Mouse (Mus musculus): ENCODE measurements around the gene Snapc3. TPM values are rescaled to one million over a fixed set of nuclear protein-coding genes. Genes with fewer than 3 reads are reported as not detected.

Gene Snapc3
- polyA plus RNA-seq, 1 experiment from 2014 or later = 75.2 TPM

DNA sequence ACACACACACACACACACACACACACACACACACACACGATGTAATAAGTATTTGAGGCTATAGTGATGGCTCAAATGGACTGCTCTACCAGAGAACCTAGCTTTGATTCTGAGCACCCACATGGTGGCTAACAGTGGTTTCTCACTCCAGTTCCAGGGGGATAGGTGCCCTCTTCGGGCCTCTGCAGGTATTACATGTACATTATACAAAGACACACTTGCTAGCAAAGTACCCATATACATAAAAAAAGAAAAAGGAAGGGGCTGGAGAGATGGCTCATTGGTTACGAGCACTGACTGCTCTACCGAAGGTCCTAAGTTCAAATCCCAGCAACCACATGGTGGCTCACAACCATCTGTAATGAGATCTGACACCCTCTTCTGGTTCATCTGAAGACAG is 11.3 kb downstream of the Snapc3 start:
- Histone ChIP-seq H3K9ac (ENCODE audit: low read length) (no peak overlapping the region), H3K36me3 (ENCODE audit: control insufficient read depth, insufficient read depth, low read length) (peaks cover 22% of the 10 kb centered on the region), H3K4me1 (ENCODE audit: control insufficient read depth, insufficient read depth, low read length) (no peaks in the 10 kb centered on the region), H3K4me2 (no peak overlapping the region), H3K27ac (ENCODE audit: low read depth, low read length) (no peak overlapping the region), H3K4me3 (ENCODE audit: low read depth, low read length) (no peak overlapping the region), H3K27me3 (ENCODE audit: control insufficient read depth, insufficient read depth, low read length) (no peaks in the 10 kb centered on the region), H3K9me3 (ENCODE audit: control insufficient read depth, low read length) (no peaks in the 10 kb centered on the region)
- peak; percentile 81 for DNase-seq (ENCODE audit: low spot score, missing footprints)
- no peak for ATAC-seq (ENCODE audit: low FRiP score)
- 93% methylated on average over 4 of the region's 4 CpGs for WGBS

DNA sequence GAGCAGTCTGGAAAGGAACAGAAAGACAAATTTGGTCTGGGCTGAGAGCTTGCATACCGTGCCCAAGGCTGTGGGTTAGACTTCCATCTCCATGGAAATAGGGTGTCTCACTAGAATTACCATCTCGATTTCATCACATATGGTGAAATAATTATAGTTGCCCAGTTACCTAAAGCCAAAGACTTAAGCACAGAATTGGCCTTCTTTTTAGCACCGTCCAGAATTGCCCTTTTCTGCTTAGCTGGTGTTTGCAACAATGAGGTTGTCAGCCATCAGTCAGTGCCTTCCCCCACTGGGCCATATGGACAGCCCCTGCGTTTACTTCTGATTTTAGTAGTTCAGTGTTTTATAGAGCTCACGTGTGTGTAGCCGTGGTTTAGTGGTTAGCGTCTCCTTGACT is 14.4 kb downstream of the Snapc3 start:
- Histone ChIP-seq H3K27me3 (ENCODE audit: control insufficient read depth, insufficient read depth, low read length) (no peaks in the 10 kb centered on the region), H3K27ac (ENCODE audit: low read depth, low read length) (no peak overlapping the region), H3K4me1 (ENCODE audit: control insufficient read depth, insufficient read depth, low read length) (no peaks in the 10 kb centered on the region), H3K36me3 (ENCODE audit: control insufficient read depth, insufficient read depth, low read length) (peaks cover 29% of the 10 kb centered on the region), H3K9me3 (ENCODE audit: control insufficient read depth, low read length) (no peaks in the 10 kb centered on the region), H3K4me3 (ENCODE audit: low read depth, low read length) (no peak overlapping the region), H3K9ac (ENCODE audit: low read length) (no peak overlapping the region), H3K4me2 (no peak overlapping the region)
- DNase-seq (ENCODE audit: low spot score, missing footprints) (no peak), ATAC-seq (ENCODE audit: low FRiP score) (no peak)
- 93% methylated on average over 7 of the region's 7 CpGs for WGBS

DNA sequence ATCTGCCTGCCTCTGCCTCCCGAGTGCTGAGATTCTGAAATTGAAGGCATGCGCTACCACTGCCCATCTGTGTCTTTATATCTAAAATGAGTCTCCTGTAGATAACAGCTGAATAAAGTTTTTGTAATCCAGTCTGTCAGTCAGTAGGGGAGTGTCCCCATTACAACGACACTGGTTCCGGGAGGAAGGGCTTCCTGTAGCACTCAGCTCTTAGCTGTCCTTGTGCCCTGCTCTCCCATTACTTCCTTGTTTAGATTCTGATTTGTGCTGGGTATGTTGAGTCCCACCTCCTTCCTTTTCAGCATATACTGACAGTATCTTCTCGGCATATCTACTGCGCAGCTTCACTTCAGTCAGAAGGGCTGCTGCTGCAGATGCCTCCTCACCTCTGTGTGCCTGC is 15.4 kb downstream of the Snapc3 start:
- 95% methylated on average over 6 of the region's 6 CpGs for WGBS
- H3K36me3 ChIP-seq (ENCODE audit: control insufficient read depth, insufficient read depth, low read length) = peaks cover 33% of the 10 kb centered on the region
- H3K4me2 ChIP-seq = no peak overlapping the region

DNA sequence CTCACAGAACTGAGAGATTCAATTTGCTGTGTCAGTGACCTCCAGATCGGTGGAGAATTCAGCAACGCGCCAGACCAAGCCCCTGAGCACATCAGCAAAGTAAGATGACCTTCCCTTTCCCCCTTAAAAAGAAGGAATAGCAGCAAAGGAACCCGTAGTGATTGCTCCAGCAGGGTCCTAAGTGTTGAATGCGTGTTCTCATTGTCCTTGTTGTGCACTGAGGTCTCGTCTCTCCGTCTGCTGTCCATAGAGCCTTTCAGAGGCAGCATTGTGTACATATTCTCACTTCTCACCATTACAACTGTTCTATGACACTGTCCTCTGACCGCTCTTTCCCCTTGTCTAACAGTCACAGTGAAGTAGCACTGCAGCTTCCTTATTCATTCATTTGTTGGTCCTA is 18.9 kb downstream of the Snapc3 start:
- DNase-seq (ENCODE audit: low spot score, missing footprints) = no peak
- Histone ChIP-seq H3K4me1 (ENCODE audit: control insufficient read depth, insufficient read depth, low read length) (no peaks in the 10 kb centered on the region), H3K4me3 (ENCODE audit: low read depth, low read length) (no peak overlapping the region), H3K36me3 (ENCODE audit: control insufficient read depth, insufficient read depth, low read length) (peaks cover 29% of the 10 kb centered on the region), H3K9me3 (ENCODE audit: control insufficient read depth, low read length) (no peaks in the 10 kb centered on the region), H3K27ac (ENCODE audit: low read depth, low read length) (no peak overlapping the region), H3K4me2 (no peak overlapping the region), H3K27me3 (ENCODE audit: control insufficient read depth, insufficient read depth, low read length) (no peaks in the 10 kb centered on the region), H3K9ac (ENCODE audit: low read length) (no peak overlapping the region)
- ATAC-seq (ENCODE audit: low FRiP score) = no peak
- 93% methylated on average over 8 of the region's 8 CpGs for WGBS

More for the DNA sequence above, 15.4 kb downstream of the Snapc3 start:
- no peak for ATAC-seq (ENCODE audit: low FRiP score)
- Histone ChIP-seq H3K27ac (ENCODE audit: low read depth, low read length) (no peak overlapping the region), H3K4me3 (ENCODE audit: low read depth, low read length) (no peak overlapping the region), H3K9me3 (ENCODE audit: control insufficient read depth, low read length) (no peaks in the 10 kb centered on the region), H3K9ac (ENCODE audit: low read length) (no peak overlapping the region), H3K27me3 (ENCODE audit: control insufficient read depth, insufficient read depth, low read length) (no peaks in the 10 kb centered on the region), H3K4me1 (ENCODE audit: control insufficient read depth, insufficient read depth, low read length) (no peaks in the 10 kb centered on the region)
- no peak for DNase-seq (ENCODE audit: low spot score, missing footprints)

DNA sequence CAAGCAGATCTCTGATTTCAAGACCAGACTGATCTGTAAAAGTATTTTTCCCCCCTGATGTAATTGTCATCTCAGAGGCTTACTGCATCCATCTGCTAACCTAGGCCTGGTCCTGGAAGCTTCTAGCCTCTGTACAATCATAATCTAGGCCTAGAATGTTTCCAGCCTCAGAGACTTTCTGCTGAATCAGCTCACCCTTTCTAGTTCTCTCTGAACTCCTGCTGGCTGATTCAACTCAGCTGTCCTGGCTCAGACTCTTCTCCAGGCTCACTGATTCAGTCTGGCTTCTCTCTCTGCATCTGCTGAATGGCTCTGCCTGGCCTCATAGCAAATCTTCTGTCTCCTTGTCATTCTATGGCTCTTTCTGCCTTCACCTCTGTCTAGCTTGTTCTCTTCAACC is 20.6 kb downstream of the Snapc3 start:
- DNase-seq (ENCODE audit: low spot score, missing footprints) = no peak
- Histone ChIP-seq H3K27ac (ENCODE audit: low read depth, low read length) (no peak overlapping the region), H3K9me3 (ENCODE audit: control insufficient read depth, low read length) (no peaks in the 10 kb centered on the region), H3K4me1 (ENCODE audit: control insufficient read depth, insufficient read depth, low read length) (no peaks in the 10 kb centered on the region), H3K36me3 (ENCODE audit: control insufficient read depth, insufficient read depth, low read length) (peaks cover 27% of the 10 kb centered on the region), H3K4me2 (no peak overlapping the region), H3K4me3 (ENCODE audit: low read depth, low read length) (no peak overlapping the region), H3K9ac (ENCODE audit: low read length) (no peak overlapping the region), H3K27me3 (ENCODE audit: control insufficient read depth, insufficient read depth, low read length) (no peaks in the 10 kb centered on the region)
- no peak for ATAC-seq (ENCODE audit: low FRiP score)

DNA sequence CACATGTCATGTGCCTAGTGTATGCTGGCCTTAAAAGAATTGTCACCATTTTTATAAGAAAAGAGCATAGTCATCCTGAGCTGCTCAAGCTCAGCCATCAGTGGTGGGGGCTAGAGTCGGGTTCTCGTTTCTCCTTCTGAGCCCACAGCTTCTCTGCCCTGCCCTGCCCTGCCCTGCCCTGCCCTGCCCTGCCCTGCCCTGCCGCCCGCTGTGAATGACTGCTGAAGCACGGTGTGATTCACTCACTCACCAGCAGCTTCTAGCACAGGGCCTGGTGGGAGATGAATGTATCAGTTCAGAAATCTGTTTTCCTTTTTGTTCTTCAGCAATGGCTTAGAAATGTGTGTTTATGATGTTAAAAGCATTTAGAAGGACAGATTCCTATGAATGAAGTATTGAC is 21.5 kb downstream of the Snapc3 start:
- H3K36me3 ChIP-seq (ENCODE audit: control insufficient read depth, insufficient read depth, low read length) = peaks cover 24% of the 10 kb centered on the region
- DNase-seq (ENCODE audit: low spot score, missing footprints) (no peak), ATAC-seq (ENCODE audit: low FRiP score) (no peak)
- no peak overlapping the region for H3K4me2 ChIP-seq
- 41% methylated on average over 5 of the region's 5 CpGs for WGBS
- H3K9me3 ChIP-seq (ENCODE audit: control insufficient read depth, low read length) = no peaks in the 10 kb centered on the region
- H3K27ac ChIP-seq (ENCODE audit: low read depth, low read length) = no peak overlapping the region
- no peaks in the 10 kb centered on the region for H3K4me1 ChIP-seq (ENCODE audit: control insufficient read depth, insufficient read depth, low read length)
- no peak overlapping the region for H3K4me3 ChIP-seq (ENCODE audit: low read depth, low read length)
- H3K9ac ChIP-seq (ENCODE audit: low read length) = no peak overlapping the region
- H3K27me3 ChIP-seq (ENCODE audit: control insufficient read depth, insufficient read depth, low read length) = no peaks in the 10 kb centered on the region

DNA sequence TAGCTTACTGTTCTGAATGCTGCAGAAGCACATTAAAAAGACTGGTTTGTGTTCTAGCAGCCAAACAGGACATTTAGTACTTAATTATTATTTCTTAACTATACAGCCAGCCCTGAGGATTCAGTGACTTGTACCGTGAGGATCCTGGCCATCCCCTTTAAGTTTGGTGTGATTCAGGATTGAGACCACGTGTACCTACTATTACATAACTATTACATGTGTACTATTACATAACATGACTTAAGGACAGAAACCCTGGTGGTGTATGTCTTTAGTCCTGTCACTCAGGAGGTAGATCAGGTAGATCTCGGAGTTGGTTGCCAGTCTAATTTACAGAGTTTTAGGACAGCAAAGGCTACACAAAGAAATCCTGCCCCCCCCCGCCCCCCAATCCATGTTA is 23.5 kb downstream of the Snapc3 start:
- H3K4me3 ChIP-seq (ENCODE audit: low read depth, low read length) = no peak overlapping the region
- ATAC-seq (ENCODE audit: low FRiP score) (no peak), DNase-seq (ENCODE audit: low spot score, missing footprints) (no peak)
- H3K4me1 ChIP-seq (ENCODE audit: control insufficient read depth, insufficient read depth, low read length) = no peaks in the 10 kb centered on the region
- H3K4me2 ChIP-seq = no peak overlapping the region
- H3K27me3 ChIP-seq (ENCODE audit: control insufficient read depth, insufficient read depth, low read length) = no peaks in the 10 kb centered on the region
- WGBS = 96% methylated on average over 4 of the region's 4 CpGs
- peaks cover 18% of the 10 kb centered on the region for H3K36me3 ChIP-seq (ENCODE audit: control insufficient read depth, insufficient read depth, low read length)
- no peak overlapping the region for H3K9ac ChIP-seq (ENCODE audit: low read length)
- H3K9me3 ChIP-seq (ENCODE audit: control insufficient read depth, low read length) = no peaks in the 10 kb centered on the region
- H3K27ac ChIP-seq (ENCODE audit: low read depth, low read length) = no peak overlapping the region

DNA sequence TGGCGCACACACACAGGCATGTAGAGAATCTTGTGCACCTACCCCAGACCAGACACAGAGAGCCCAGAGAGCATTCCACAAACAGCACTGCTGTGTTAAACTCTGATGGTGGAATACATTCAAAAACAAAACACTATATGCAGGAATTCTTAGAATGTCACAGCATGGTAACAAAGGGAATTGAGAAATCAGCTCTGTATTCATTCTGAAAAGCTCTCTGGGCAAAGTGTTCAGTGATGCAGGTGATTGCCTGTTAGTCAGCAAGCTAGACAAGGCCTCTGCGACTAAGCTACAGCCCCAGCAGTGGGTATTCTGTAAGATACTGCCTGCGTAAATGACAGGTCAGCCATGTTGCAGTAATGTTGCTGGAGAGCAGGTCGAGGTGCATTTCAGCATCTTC is 33.3 kb downstream of the Snapc3 start:
- H3K27ac ChIP-seq (ENCODE audit: low read depth, low read length) = no peak overlapping the region
- no peaks in the 10 kb centered on the region for H3K9me3 ChIP-seq (ENCODE audit: control insufficient read depth, low read length)
- H3K36me3 ChIP-seq (ENCODE audit: control insufficient read depth, insufficient read depth, low read length) = peaks cover 21% of the 10 kb centered on the region
- no peaks in the 10 kb centered on the region for H3K4me1 ChIP-seq (ENCODE audit: control insufficient read depth, insufficient read depth, low read length)
- no peak overlapping the region for H3K9ac ChIP-seq (ENCODE audit: low read length)
- ATAC-seq (ENCODE audit: low FRiP score) (no peak), DNase-seq (ENCODE audit: low spot score, missing footprints) (no peak)
- H3K4me2 ChIP-seq = no peak overlapping the region
- no peak overlapping the region for H3K4me3 ChIP-seq (ENCODE audit: low read depth, low read length)
- 86% methylated on average over 4 of the region's 4 CpGs for WGBS
- H3K27me3 ChIP-seq (ENCODE audit: control insufficient read depth, insufficient read depth, low read length) = no peaks in the 10 kb centered on the region

DNA sequence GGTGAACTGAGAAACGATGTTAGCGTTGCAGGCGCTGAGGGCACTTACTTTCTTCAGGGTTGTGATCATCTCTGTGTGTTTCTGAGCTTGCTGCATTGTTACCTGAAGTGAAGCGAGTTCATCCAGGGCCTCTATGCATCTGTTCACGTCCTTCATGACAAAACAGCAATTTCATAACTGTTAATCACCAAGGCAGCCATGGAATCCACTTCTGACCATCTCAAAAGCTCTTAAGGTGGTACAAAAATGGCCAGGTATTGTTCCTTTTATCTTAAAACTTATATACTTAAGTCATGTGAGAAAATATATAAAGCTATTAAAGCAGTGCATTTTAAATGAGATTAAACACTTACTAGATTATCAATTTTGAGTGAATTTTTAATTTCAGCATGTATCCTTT is 42.6 kb downstream of the Snapc3 start:
- Histone ChIP-seq H3K27me3 (ENCODE audit: control insufficient read depth, insufficient read depth, low read length) (no peaks in the 10 kb centered on the region), H3K9me3 (ENCODE audit: control insufficient read depth, low read length) (no peaks in the 10 kb centered on the region), H3K9ac (ENCODE audit: low read length) (no peak overlapping the region), H3K27ac (ENCODE audit: low read depth, low read length) (no peak overlapping the region), H3K4me1 (ENCODE audit: control insufficient read depth, insufficient read depth, low read length) (no peaks in the 10 kb centered on the region), H3K36me3 (ENCODE audit: control insufficient read depth, insufficient read depth, low read length) (peaks cover 22% of the 10 kb centered on the region), H3K4me3 (ENCODE audit: low read depth, low read length) (no peak overlapping the region), H3K4me2 (no peak overlapping the region)
- ATAC-seq (ENCODE audit: low FRiP score) (no peak), DNase-seq (ENCODE audit: low spot score, missing footprints) (no peak)
- WGBS = 92% methylated on average over 5 of the region's 5 CpGs

DNA sequence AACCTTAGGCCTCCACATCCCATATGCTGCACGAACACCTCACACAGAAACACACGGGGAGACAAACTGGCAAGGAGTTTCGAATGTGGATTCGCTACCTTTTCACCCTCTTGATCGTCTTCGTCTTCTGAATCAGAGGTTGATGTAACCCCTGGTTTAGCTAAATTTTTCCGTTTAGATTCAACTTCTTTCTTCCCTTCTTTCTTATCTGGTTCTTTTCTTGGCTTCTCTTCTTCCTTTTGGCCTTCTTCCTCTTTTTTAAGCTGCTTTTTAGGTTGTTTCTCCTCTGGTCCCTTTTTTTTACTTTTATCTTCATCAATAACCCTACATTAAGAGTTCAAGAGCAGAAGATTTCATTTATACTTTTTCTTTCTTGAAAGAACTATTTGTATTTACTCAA is 47.3 kb downstream of the Snapc3 start:
- H3K36me3 ChIP-seq (ENCODE audit: control insufficient read depth, insufficient read depth, low read length) = peaks cover 14% of the 10 kb centered on the region
- DNase-seq (ENCODE audit: low spot score, missing footprints) = no peak

More for the DNA sequence above, 47.3 kb downstream of the Snapc3 start:
- no peak for ATAC-seq (ENCODE audit: low FRiP score)
- Histone ChIP-seq H3K4me3 (ENCODE audit: low read depth, low read length) (no peak overlapping the region), H3K27ac (ENCODE audit: low read depth, low read length) (no peak overlapping the region), H3K4me1 (ENCODE audit: control insufficient read depth, insufficient read depth, low read length) (no peaks in the 10 kb centered on the region), H3K9me3 (ENCODE audit: control insufficient read depth, low read length) (no peaks in the 10 kb centered on the region), H3K9ac (ENCODE audit: low read length) (no peak overlapping the region), H3K4me2 (no peak overlapping the region), H3K27me3 (ENCODE audit: control insufficient read depth, insufficient read depth, low read length) (no peaks in the 10 kb centered on the region)
- WGBS = 94% methylated on average over 7 of the region's 7 CpGs
